Mouse (Mus musculus) forebrain, embryonic 15.5 days (tissue): ENCODE measurements around the gene Txn2. TPM values are rescaled to one million over a fixed set of nuclear protein-coding genes. Genes with fewer than 3 reads are reported as not detected.

Experiments
- ATAC-seq: fragments of 200-750 bp; cut with Nextera tagmentation; replicated peaks from 2 replicates; pipeline ENCODE4 v1.8.0; 2017; ENCODE audit warnings: mild to moderate bottlenecking, moderate TSS enrichment, moderate library complexity
- H3K27ac ChIP-seq: fragments of 300-500 bp; sonication (generic); replicated peaks from 2 replicates; pipeline ENCODE4 v1.5.1; 2015; ENCODE audit warnings: mild to moderate bottlenecking, inconsistent platforms
- H3K27me3 ChIP-seq: fragments of 300-500 bp; sonication (generic); 2 replicates; pipeline ENCODE4 v1.6.1; 2015; ENCODE audit warnings: inconsistent platforms
- H3K36me3 ChIP-seq: fragments of 300-500 bp; sonication (generic); 2 replicates; pipeline ENCODE4 v1.6.1; 2015; ENCODE audit warnings: mild to moderate bottlenecking, inconsistent platforms
- H3K4me1 ChIP-seq: fragments of 300-500 bp; sonication (generic); 2 replicates; pipeline ENCODE4 v1.6.1; 2015; ENCODE audit warnings: inconsistent platforms
- H3K4me2 ChIP-seq: fragments of 300-500 bp; sonication (generic); replicated peaks from 2 replicates; pipeline ENCODE4 v1.6.1; 2015; ENCODE audit warnings: mild to moderate bottlenecking, inconsistent platforms
- H3K4me3 ChIP-seq: fragments of 300-500 bp; sonication (generic); 2 replicates; pipeline ENCODE4 v1.5.1; 2015; ENCODE audit warnings: mild to moderate bottlenecking, inconsistent platforms
- H3K9ac ChIP-seq: fragments of 300-500 bp; sonication (generic); replicated peaks from 2 replicates; pipeline ENCODE4 v1.6.1; 2015; ENCODE audit warnings: mild to moderate bottlenecking, inconsistent platforms
- H3K9me3 ChIP-seq: fragments of 300-500 bp; sonication (generic); 2 replicates; pipeline ENCODE4 v1.6.1; 2016; ENCODE audit warnings: inconsistent platforms
- WGBS: fragments of 180-500 bp; shearing (Covaris S2); methylation state at CpG from one replicate; pipeline ENCODE4 v1.1.7; 2015; ENCODE audit warnings: mixed read lengths; 5-methylcytosine and 5-hydroxymethylcytosine counted together
- polyA plus RNA-seq: library from polyadenylated mRNA; unstranded; fragments of >200 nt; fragmentation: Nextera tagmentation; extraction: Ambion mirVana; gene quantifications from 2 replicates; pipeline ENCODE4 v1.2.1, GENCODE M21; 2015

Txn2 gene
- polyA plus RNA-seq, 1 experiment from 2014 or later: 230 TPM

DNA sequence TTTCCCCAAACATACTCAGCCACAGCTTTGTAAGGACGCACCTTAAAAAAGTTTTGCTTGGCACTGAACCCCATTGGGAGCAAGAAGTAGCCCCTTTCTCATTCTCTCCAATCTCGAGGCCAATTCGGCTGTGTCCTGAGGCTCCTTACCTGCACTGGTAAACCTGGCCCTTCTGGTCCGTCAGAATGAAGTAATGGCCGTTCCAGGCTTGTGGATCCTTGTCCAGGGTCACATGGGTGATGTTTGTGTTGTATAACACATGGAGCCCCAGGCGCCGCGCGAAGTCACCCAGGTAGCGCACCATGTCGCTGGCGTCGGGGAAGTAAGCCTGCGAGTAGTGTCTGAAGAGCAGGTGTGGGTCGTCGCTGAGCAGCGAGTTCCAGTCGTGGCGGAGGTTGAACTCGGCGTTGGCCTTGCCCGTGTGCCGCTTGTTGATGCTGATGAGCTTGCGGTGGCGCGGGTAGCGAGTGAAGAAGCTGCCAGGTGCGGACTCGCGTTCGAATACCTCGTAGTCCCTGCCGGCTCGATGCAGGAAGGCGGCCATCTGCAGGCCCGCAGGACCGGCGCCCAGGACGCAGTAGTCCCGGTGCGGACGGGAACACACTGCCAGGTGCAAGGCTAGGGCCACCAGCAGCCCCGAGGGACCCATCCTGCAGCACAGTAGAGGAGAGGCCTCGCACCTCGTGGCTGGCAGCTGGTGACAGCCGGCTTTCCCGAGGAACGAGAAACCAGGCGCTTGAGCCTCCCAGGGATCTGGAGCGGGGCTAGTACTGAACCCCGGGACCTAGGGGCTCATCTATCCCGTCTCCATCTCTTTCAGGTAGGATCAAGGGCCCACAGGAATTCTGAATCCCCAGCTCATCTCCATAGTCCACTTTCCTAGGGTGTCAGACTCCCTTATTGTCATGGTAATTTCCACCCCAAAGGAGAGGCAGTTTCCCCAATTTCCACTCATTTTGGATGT, 26.9 kb upstream of the Txn2 start:
- H3K27ac ChIP-seq: peak overlapping the region; percentile 76
- WGBS: 9% methylated on average over 52 of the region's 52 CpGs

GRCm38 (mm10) chr15:77954362-77954761, 25.6 kb upstream of the Txn2 start:
- Histone ChIP-seq H3K4me2 (peak overlapping the region; percentile 36), H3K4me1 (peaks cover 39% of the 10 kb centered on the region), H3K36me3 (peaks cover 36% of the 10 kb centered on the region), H3K27me3 (no peaks in the 10 kb centered on the region), H3K4me3 (peak overlapping the region; percentile 16; the same call in 1 of the 2 replicates), H3K27ac (no peak overlapping the region), H3K9me3 (no peaks in the 10 kb centered on the region), H3K9ac (no peak overlapping the region)
- ATAC-seq: no peak
- WGBS: 88% methylated on average over 2 of the region's 2 CpGs

More for the DNA sequence above, 26.9 kb upstream of the Txn2 start:
- Histone ChIP-seq H3K4me2 (peak overlapping the region; percentile 92), H3K36me3 (peaks cover 43% of the 10 kb centered on the region), H3K9ac (peak overlapping the region; percentile 60), H3K4me3 (peak overlapping the region; percentile 63), H3K9me3 (no peaks in the 10 kb centered on the region), H3K27me3 (no peaks in the 10 kb centered on the region), H3K4me1 (peaks cover 39% of the 10 kb centered on the region)
- peak; percentile 66 for ATAC-seq

- no peaks in the 10 kb centered on the region for H3K27me3 ChIP-seq
- H3K4me1 ChIP-seq: peaks cover 39% of the 10 kb centered on the region
- no peak overlapping the region for H3K9ac ChIP-seq
- ATAC-seq: no peak
- H3K36me3 ChIP-seq: peaks cover 33% of the 10 kb centered on the region
- no peak overlapping the region for H3K4me3 ChIP-seq
- H3K4me2 ChIP-seq: peak overlapping the region; percentile 36; the same call in 1 of the 2 replicates
- H3K27ac ChIP-seq: no peak overlapping the region
- no peaks in the 10 kb centered on the region for H3K9me3 ChIP-seq
- 81% methylated on average over 3 of the region's 3 CpGs for WGBS
These were observed 24.1 kb upstream of the Txn2 start for GRCm38 (mm10) chr15:77952921-77953320.

GRCm38 (mm10) chr15:77949061-77949460, 20.3 kb upstream of the Txn2 start:
- H3K27ac ChIP-seq: no peak overlapping the region
- peaks cover 64% of the 10 kb centered on the region for H3K36me3 ChIP-seq
- peaks cover 10% of the 10 kb centered on the region for H3K4me1 ChIP-seq

GRCm38 (mm10) chr15:77945711-77946110, 16.9 kb upstream of the Txn2 start:
- Histone ChIP-seq H3K4me1 (peaks cover 16% of the 10 kb centered on the region; the same call in 1 of the 2 replicates), H3K36me3 (peaks cover 67% of the 10 kb centered on the region), H3K9ac (no peak overlapping the region), H3K9me3 (no peaks in the 10 kb centered on the region), H3K4me2 (no peak overlapping the region), H3K27ac (no peak overlapping the region), H3K27me3 (no peaks in the 10 kb centered on the region), H3K4me3 (no peak overlapping the region)
- no peak for ATAC-seq
- 91% methylated on average over 4 of the region's 4 CpGs for WGBS

More at GRCm38 (mm10) chr15:77949061-77949460, 20.3 kb upstream of the Txn2 start:
- H3K4me3 ChIP-seq: no peak overlapping the region
- H3K9me3 ChIP-seq: no peaks in the 10 kb centered on the region
- no peak for ATAC-seq
- WGBS: 82% methylated on average over 7 of the region's 7 CpGs
- H3K9ac ChIP-seq: no peak overlapping the region
- H3K27me3 ChIP-seq: no peaks in the 10 kb centered on the region
- H3K4me2 ChIP-seq: no peak overlapping the region

DNA sequence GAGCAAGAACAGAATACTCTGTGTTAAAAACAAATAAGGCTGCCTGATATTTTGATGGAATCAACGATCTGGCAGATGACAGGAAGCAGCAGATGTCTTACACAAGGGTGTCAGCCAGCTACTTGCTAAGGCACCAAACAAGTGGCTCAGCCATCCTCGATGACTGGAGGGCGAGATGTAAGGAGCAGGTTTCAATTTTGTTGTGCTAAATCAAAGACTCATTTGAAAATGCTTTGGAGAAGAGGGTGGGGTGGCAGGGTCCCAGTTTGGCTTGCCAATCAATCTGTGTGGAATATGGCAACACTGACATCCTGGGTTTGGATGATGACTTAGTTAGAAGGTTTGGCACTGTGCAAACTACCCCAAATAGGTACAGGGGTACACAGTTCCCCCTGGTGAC, 12.8 kb upstream of the Txn2 start:
- H3K36me3 ChIP-seq: peaks cover 38% of the 10 kb centered on the region
- H3K4me3 ChIP-seq: no peak overlapping the region
- ATAC-seq: peak; percentile 63; the same call in 1 of the 2 replicates
- WGBS: 64% methylated on average over 3 of the region's 3 CpGs
- no peak overlapping the region for H3K9ac ChIP-seq
- H3K4me1 ChIP-seq: peaks cover 17% of the 10 kb centered on the region; the same call in 1 of the 2 replicates
- H3K27me3 ChIP-seq: no peaks in the 10 kb centered on the region
- H3K9me3 ChIP-seq: no peaks in the 10 kb centered on the region
- H3K27ac ChIP-seq: peak overlapping the region; percentile 69
- no peak overlapping the region for H3K4me2 ChIP-seq

GRCm38 (mm10) chr15:77938516-77938915, 9.7 kb upstream of the Txn2 start:
- 83% methylated on average over 5 of the region's 5 CpGs for WGBS
- H3K4me2 ChIP-seq: no peak overlapping the region
- peaks cover 15% of the 10 kb centered on the region for H3K36me3 ChIP-seq

DNA sequence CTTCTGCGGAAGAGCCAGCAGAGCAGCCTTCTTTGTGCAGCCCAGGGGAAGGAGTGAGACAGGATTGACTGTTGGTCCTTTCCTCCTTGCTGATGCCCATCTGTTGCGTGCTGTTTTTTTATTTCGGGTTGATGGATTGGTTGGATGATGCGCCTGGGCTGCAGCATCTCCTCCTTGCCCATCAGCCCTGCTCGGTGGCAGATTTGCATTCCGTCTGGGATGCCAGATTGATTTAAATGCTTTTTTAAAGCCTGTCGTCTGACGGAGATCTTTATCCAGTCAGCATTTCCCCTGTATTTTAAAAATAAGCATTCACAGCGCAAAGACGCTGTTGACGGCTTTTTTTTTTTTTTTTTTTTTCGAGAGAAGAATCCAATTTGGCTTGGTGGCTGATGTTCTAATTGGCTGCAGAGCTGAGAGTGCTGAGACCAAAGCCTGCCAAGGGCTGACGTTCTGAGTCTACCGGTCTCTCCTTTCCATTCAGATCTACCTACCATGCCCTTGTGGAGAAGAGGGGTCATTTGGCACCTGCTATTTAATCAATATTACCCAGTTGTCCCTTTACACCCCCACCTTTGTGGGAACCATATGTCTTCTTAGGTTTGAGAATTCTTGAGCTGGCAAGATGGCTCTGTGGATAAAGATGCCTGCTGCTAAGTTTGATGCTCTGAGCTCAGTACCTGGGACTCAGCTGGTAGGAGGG, 7.0 kb upstream of the Txn2 start:
- ATAC-seq: peak; percentile 73
- 60% methylated on average over 14 of the region's 14 CpGs for WGBS
- Histone ChIP-seq H3K9me3 (no peaks in the 10 kb centered on the region), H3K4me3 (no peak overlapping the region), H3K27me3 (no peaks in the 10 kb centered on the region), H3K9ac (no peak overlapping the region), H3K4me1 (peaks cover 33% of the 10 kb centered on the region), H3K27ac (peak overlapping the region; percentile 90), H3K4me2 (no peak overlapping the region), H3K36me3 (no peaks in the 10 kb centered on the region; the same call in 1 of the 2 replicates)

More at GRCm38 (mm10) chr15:77938516-77938915, 9.7 kb upstream of the Txn2 start:
- ATAC-seq: no peak
- H3K4me1 ChIP-seq: peaks cover 44% of the 10 kb centered on the region
- no peak overlapping the region for H3K27ac ChIP-seq
- H3K9me3 ChIP-seq: no peaks in the 10 kb centered on the region
- no peak overlapping the region for H3K9ac ChIP-seq
- no peak overlapping the region for H3K4me3 ChIP-seq
- no peaks in the 10 kb centered on the region for H3K27me3 ChIP-seq

DNA sequence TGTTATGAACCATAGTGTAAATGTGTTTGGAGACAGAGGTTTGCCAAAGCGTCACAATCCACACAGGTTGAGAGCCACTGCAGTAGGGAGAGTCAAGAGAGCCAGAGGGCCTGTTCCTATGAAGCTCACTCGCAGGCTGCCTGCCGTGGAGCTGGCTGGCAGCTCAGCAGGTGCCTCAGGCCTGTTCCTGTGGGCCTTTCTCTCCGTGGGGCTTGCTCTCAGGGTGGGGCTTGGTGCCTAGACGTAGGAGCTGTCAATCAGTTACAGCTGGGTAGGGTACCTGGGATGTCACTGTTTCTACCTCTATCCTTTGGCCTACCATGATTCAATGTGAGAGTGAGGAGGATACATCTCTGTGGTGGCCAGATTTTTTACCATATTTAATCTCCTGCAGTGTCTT, 6.2 kb upstream of the Txn2 start:
- no peak; the same call in 1 of the 2 replicates for ATAC-seq
- H3K4me2 ChIP-seq: no peak overlapping the region
- H3K4me3 ChIP-seq: no peak overlapping the region
- H3K9me3 ChIP-seq: no peaks in the 10 kb centered on the region
- WGBS: 68% methylated on average over 5 of the region's 5 CpGs
- H3K36me3 ChIP-seq: no peaks in the 10 kb centered on the region; the same call in 1 of the 2 replicates
- peak overlapping the region; percentile 90 for H3K27ac ChIP-seq
- no peaks in the 10 kb centered on the region for H3K27me3 ChIP-seq
- H3K9ac ChIP-seq: no peak overlapping the region
- H3K4me1 ChIP-seq: peaks cover 33% of the 10 kb centered on the region

GRCm38 (mm10) chr15:77934326-77934725, 5.5 kb upstream of the Txn2 start:
- H3K27ac ChIP-seq: peak overlapping the region; percentile 90
- WGBS: 69% methylated on average over 11 of the region's 11 CpGs
- no peaks in the 10 kb centered on the region for H3K36me3 ChIP-seq

GRCm38 (mm10) chr15:77933770-77934169, 5.0 kb upstream of the Txn2 start:
- peak overlapping the region; percentile 35 for H3K4me2 ChIP-seq
- no peak overlapping the region for H3K4me3 ChIP-seq
- H3K9me3 ChIP-seq: no peaks in the 10 kb centered on the region
- ATAC-seq: no peak
- H3K27ac ChIP-seq: peak overlapping the region; percentile 90; the same call in 1 of the 2 replicates
- H3K27me3 ChIP-seq: no peaks in the 10 kb centered on the region
- WGBS: 0% methylated on average over 14 of the region's 14 CpGs
- H3K36me3 ChIP-seq: no peaks in the 10 kb centered on the region
- peak overlapping the region; percentile 29; the same call in 1 of the 2 replicates for H3K9ac ChIP-seq
- H3K4me1 ChIP-seq: peaks cover 43% of the 10 kb centered on the region

More at GRCm38 (mm10) chr15:77934326-77934725, 5.5 kb upstream of the Txn2 start:
- Histone ChIP-seq H3K4me2 (no peak overlapping the region), H3K9me3 (no peaks in the 10 kb centered on the region), H3K9ac (no peak overlapping the region), H3K4me1 (peaks cover 40% of the 10 kb centered on the region), H3K27me3 (no peaks in the 10 kb centered on the region), H3K4me3 (no peak overlapping the region)
- no peak for ATAC-seq

- H3K27ac ChIP-seq: peak overlapping the region; percentile 90; the same call in 1 of the 2 replicates
- WGBS: 59% methylated on average over 3 of the region's 3 CpGs
- no peak overlapping the region for H3K4me3 ChIP-seq
- H3K9ac ChIP-seq: 0 out of 2 replicates have a peak overlapping the region, but pooled peaks have one; percentile 29
- no peaks in the 10 kb centered on the region for H3K36me3 ChIP-seq
- no peaks in the 10 kb centered on the region for H3K9me3 ChIP-seq
- no peak for ATAC-seq
- peaks cover 43% of the 10 kb centered on the region for H3K4me1 ChIP-seq
- H3K4me2 ChIP-seq: no peak overlapping the region
- H3K27me3 ChIP-seq: no peaks in the 10 kb centered on the region
These were observed 4.4 kb upstream of the Txn2 start for GRCm38 (mm10) chr15:77933222-77933621.
